Mouse (Mus musculus): Measurements from ENCODE around the gene Lrrc9.
A peak's percentile ranks its signal among the peaks of the same experiment; 100 is the strongest.

The Lrrc9 gene

DNA sequence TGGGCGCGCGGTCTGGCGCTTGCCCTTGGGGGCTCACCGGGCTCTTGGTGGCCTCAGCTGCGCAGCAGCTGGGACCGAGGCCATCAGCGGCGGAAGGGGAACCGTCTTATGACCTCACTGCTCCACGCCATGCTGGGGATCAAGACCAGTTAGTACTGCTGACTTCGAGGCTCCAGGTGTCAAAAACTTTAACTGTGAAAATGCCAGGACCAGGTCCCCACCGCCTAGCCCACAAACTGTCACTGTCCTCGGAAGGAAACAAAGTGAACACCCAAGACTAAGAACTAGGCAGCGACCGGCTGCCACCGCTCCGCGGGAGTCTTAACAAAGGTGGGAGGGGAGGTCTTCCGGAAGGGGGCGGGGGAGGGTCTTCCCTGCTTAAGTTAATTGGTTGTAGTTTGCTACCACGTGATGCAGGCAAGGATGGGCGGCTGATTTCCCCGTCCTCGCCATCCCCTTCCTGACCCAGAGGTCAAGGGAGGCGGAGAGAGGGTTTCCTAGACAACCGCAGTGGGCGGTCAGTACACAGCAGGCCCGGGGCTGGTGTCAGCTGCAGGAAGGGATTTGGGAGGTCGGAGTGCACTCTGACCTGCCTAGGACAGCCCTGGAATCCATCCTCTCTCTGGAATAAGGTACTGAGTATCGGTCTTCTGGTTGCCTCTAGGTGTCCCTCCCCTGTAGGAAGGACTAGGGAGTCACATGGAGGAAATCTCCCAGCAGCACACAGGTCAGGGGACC lies at the start of gene Lrrc9:
TSS of gene Lrrc9 (plus strand) at position 28 of the 738 bp plus-strand sequence.
- DNase-seq (ENCODE audit: low read depth) = no peak

GRCm38 (mm10) chr12:72393046-72393805 lies 48.4 kb upstream of the Lrrc9 start:
- no peak for DNase-seq (ENCODE audit: low read depth)

- DNase-seq (ENCODE audit: low read depth) = no peak
Observed at GRCm38 (mm10) chr12:72405031-72405430, 36.6 kb upstream of the Lrrc9 start.

DNA sequence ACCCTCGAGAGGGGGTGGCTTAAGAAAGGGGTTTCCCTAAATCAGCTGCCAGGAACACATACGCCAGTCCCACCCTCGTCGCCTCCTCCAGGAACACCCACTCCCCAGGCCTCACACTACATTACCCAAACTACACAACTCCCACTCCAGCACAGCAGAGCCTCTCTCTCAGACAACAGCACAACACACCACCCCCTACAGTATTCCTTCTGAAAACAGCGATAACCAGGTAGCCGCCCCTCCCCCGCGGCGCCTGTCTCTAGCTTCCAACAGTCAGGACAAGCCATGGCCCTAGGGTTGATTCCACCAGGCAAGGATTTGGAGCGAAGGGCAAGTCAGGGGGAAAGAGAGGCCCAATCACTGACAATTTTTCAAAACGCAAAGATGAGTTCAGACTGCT lies 34.5 kb upstream of the Lrrc9 start:
- no peak for DNase-seq (ENCODE audit: low read depth)

- no peak for DNase-seq (ENCODE audit: low read depth)
Observed at GRCm38 (mm10) chr12:72407721-72408110, 34.0 kb upstream of the Lrrc9 start.

DNA sequence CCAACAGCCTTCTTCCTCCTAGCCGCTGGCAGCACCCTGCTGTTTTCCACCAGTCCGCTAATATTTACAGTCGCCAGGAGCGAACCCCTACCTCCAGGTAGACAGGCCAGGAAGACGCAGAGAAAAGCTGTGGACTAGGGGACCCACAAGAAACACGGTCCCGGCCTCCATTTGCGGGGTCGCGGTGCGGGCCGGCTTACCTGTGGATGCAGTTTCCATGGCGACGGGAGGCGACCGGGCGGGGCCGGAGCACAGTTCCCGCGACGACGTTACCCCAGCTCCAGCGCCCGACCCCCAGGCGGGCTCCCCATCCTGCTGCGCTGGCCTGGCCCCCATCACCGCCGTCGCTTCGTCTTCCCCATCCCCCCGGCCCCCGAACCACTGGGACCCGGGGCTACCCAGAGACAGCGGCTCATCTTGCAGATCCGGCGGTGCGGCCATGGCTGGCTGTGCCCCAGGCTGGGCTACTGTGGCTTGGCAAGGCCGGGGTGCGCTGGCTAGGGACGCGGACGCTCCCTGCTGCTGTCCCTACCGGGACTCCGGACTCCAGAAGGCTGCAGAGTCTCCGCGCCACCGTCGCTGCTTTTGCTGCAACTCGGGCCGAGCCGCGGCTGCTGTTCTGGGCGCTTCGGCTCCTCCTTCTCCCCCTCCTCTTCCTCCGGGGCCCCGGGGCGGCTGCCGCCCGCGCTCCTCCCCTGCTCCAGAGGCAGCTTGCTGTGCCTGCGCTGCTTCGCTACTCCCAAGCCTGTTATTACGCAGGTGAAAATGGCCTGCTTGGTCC lies 33.4 kb upstream of the Lrrc9 start:
- no peak for DNase-seq (ENCODE audit: low read depth)

DNA sequence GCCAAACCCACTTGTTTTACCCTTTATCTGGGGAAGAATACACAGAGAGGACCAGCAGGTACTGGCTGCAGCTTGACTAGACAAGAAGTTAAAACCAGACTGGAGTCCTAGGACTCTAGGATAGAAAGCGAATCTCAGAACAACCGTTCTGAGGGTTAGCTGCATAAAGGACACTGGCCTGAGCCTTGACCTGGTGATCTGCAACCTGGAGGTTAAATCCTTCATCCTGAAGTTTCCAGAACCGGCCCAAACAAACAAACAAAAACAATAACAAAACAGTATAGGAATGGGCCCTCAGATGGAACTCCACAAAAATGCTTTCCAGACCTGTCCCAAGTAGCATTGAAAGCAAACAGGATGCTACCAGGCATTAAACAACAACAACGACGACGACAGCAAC lies 32.7 kb upstream of the Lrrc9 start, which contains the start of gene Rtn1:
TSS of gene Rtn1 (minus strand) at position 101 of the 400 bp plus-strand sequence.
- DNase-seq (ENCODE audit: low read depth) = no peak

- DNase-seq (ENCODE audit: low read depth) = no peak
Observed at GRCm38 (mm10) chr12:72417762-72418161, 23.9 kb upstream of the Lrrc9 start.

GRCm38 (mm10) chr12:72422681-72423080 lies 19.0 kb upstream of the Lrrc9 start:
- no peak for DNase-seq (ENCODE audit: low read depth)

DNA sequence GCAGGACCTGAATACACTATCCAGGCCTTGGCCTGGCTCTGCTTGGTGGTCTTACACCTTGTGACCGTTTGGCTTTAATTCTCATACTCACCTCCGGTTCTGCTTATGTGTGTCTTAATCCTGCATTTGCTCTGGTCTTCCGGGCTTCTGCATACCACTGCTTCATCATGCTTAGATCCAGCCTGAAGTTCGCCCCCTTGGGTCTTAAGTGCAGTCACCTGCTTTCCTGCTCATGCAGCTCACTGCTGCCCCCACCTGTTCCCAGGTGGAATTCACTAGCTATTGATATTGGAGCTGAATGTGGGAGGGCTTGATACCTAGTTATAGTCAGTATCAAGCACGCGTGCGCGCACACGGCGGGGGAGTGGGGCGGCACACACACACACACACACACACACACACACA lies 13.9 kb upstream of the Lrrc9 start:
- DNase-seq (ENCODE audit: low read depth) = peak; percentile 15

GRCm38 (mm10) chr12:72432209-72432608 lies 9.5 kb upstream of the Lrrc9 start:
- DNase-seq (ENCODE audit: low read depth) = no peak

- DNase-seq (ENCODE audit: low read depth) = no peak
Observed at GRCm38 (mm10) chr12:72433241-72433865, 8.3 kb upstream of the Lrrc9 start.

DNA sequence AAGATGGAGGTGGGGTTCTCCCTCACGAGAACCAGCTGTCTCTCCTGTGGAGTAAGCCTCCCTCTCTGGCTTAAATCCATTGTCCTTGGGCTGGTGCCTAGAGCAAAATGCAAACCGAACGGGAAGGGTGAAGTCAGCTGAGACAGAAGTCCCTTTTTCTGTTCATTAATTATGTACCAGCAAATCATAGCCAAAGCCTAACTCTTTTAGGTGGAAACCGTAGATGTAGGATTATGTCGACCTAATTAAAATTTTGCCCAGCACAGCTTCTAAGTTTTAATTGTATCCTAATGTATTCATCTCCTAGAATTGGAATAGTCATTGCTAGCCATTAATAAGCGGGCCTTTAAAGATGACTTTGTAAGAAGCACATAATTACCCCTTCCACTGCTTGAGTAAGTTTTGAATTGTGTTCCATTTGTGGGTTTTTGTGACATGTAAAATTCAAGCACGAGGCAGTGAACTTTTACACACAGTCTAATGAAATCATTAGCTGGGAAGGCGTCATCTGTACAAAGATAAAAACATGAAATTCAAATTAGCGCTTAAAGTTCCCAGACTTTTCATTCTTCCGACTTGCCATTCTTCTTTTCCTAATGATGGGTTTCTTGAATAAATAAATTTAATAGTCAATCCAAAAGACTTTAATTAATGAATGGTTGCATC lies 3.9 kb upstream of the Lrrc9 start:
- no peak for DNase-seq (ENCODE audit: low read depth)

DNA sequence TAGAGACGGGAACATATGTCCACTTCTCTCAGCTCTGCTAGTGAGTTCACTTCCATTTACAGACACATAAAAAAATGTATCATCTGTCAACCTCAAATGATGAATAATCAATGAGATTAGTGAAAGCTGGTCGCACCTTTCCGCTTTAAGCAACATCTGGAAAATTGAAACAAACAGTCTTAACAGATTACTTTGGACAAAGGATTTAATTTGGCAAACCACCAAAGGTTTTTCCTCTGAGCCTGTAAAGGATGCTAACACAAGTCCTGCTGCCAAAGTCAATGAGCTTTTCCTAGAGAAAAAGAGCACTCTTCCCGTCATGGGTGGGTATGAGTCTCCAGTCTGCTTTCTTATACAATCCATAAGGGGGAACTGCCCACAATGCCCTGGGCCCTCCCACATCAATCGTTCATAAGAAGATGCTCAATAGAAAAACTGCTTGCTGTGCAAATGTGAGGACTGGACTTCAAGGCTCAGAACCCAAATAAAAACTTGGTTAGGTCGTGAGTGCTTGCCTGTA lies 2.6 kb upstream of the Lrrc9 start:
- DNase-seq (ENCODE audit: low read depth) = no peak

DNA sequence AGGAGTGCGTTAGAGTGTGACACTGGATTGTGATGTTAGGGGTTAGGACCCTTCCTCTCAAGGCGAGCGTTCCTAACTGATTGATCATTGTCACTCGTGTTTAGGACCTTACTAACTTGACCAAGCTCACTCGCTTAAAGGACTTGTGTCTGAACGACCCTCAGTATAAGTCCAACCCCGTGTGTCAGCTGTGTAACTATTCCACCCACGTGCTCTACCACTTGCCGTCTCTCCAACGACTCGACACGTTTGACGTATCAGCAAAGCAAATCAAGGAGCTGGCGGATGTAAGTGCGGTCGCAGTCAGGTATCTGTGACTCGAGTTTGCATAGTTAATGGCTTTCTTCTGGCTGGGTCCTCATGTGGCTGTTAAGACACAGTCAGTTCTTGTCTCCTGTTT lies 12.3 kb downstream of the Lrrc9 start:
- no peak for DNase-seq (ENCODE audit: low read depth)

DNA sequence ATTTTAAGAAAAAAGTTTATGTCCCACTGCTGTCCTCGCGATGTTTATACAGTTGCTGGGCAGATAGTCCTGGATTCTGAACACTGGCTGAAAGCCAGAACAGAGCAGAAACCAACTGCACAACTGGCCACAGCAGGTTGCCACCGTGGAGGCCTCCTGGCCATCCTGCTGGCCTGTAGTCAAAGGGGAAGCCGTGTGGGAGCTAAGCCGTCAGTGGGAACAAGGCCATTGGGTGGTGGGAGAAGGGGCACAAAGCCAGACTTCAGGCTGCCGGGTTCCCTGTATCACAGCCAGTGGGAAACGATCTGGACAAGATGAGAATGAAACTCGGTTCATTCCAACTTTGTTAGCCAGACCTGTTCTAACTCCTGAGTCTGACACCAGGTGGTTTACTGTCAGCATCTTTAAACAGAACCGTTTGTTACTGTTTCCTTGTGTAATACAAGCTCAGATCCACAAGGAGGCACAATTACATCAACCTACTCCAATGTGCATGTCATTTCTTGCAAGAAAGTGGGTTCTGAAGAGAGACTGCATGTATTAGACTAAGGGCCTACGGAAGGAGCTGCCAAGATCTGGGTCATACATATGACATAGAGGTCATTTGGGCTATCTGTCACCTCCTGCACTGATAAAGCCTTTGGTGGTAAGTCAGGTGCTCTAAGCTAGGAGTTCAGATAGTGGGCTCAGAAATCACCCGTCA lies 19.7 kb downstream of the Lrrc9 start:
- peak; percentile 11 for DNase-seq (ENCODE audit: low read depth)

- peak; percentile 54 for DNase-seq (ENCODE audit: low read depth)
Observed at GRCm38 (mm10) chr12:72461894-72462530, 20.3 kb downstream of the Lrrc9 start.

- no peak for DNase-seq (ENCODE audit: low read depth)
Observed at GRCm38 (mm10) chr12:72465826-72466501, 24.3 kb downstream of the Lrrc9 start.

DNA sequence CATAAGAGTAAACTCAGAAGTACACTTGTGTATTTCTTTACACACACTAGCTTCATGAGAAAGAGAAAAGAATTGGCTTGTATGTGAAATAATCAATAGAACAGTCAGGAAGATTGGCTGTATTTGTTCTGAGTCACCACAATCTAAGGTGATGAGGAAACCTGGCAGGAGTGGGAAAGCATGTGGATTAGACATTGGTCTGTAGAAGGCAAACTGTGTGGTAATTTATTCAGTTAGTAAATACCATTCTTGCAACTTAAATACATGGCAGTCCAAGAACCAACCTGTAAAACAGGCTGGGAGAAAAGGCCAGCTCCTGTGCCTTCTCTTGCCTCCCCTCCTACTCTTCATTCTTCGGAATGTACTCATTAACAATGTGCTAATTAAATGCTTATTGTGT lies 25.6 kb downstream of the Lrrc9 start:
- no peak for DNase-seq (ENCODE audit: low read depth)

GRCm38 (mm10) chr12:72467789-72468188 lies 26.1 kb downstream of the Lrrc9 start:
- DNase-seq (ENCODE audit: low read depth) = no peak
